Mouse (Mus musculus) adrenal gland, postnatal 10 days (tissue): Measurements from ENCODE around the gene Itga8. TPM values are rescaled to one million over a fixed set of nuclear protein-coding genes. Genes with fewer than 3 reads are reported as not detected.

ENCODE experiments used
- DNase-seq: peaks from one replicate; pipeline ENCODE4 v3.0.0; 2021; ENCODE audit warnings: mixed read lengths
- long read RNA-seq, 2 experiments: library from polyadenylated mRNA; stranded (forward); transcript quantifications; one replicate each; pipeline ENCODE4 v2.0.0; 2021
- total RNA-seq, 2 experiments: library from RNA; stranded (reverse); gene quantifications; 2 replicates each; pipeline ENCODE4 v1.2.3; 2021

Gene Itga8
- 10 to 100 TPM; 21.7 to 24.1 TPM for total RNA-seq
- long read RNA-seq, experiment 1, full-length matches to known transcripts: 2 of 14 reads
- long read RNA-seq, experiment 1, partial matches to known transcripts: 5 of 14 reads
- long read RNA-seq, experiment 1, other reads (novel, unspliced or antisense): 7 of 14 reads
- long read RNA-seq, experiment 2, full-length matches to known transcripts: 7 of 8 reads
- long read RNA-seq, experiment 2, partial matches to known transcripts: 1 of 8 reads
- long read RNA-seq, experiment 2, other reads (novel, unspliced or antisense): 0 of 8 reads

DNA sequence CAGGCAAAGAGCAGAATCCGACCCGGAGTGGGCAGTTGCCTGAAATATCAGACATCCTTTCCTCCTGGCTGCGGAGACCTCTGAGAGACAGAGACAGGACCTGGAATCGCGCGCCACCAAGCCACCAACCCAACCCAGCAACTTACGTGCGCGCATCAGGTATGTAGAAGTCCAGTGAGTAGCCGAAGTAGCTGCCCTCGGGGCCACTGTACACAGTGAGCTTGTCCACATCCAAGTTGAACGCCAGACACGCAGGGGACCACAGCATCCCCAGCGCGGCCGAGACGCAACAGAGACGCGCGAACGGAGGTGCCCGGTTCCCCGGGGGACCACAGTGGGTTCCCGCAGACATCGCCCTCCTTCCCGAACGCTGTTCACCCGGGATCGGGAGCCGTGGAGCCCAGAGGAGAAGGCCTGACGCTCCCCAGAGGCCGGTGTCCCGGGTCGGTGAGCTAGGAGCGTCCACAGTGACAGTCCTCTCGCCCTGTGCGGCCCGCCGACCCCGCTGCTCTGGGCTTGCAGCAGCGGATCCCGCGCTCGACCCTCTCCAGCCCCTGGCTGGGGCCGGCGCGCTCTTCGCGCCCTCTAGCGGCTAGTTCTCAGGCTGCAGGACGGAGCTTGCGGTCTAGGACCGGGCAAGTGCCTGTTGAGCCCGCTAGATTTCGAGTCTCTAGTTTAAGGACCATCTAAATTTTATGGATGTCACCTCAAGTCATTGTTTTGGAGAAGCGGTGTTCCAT is at the start of gene Itga8:
Itga8 (minus strand) TSS at position 492 of the 740 bp plus-strand sequence.
- peak; percentile 92 for DNase-seq

DNA sequence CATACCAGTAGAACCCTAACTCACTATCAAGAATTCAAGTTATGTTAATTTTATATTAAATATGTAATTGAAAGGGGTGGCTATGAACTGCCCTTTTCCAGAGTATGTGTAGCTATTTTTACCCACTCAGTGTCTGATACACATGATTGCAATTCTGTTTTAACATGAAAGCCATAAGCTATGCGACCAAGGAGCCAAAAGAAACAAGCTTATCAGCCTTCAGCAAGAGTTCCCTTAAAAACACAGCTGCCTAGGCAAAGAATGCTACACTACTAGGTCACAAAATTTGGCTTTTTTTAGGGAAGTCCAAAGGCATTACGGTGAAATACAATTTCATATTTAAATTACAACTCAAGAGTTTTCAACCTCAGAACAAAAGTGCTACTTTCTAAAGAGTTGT is 47.2 kb upstream of the Itga8 start:
- no peak for DNase-seq

DNA sequence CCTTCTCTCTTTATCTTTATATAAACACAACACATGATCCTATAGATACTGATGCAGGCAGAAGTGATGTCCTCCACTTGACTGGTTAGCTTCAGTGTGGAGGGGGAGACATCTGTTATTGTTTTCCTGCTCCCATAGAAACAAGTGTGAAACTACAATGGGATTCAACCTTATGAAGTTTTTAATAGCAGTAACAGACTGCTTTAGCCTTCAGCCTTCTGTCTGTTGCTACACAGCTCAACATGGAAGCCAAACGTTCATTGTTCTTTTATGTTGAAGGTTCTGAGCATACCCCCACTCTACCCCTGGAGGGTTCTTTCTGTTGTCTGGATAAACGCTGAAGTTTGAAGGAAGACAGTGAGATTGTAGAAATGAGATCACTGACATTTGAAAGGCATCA is 30.2 kb upstream of the Itga8 start:
- DNase-seq: no peak

DNA sequence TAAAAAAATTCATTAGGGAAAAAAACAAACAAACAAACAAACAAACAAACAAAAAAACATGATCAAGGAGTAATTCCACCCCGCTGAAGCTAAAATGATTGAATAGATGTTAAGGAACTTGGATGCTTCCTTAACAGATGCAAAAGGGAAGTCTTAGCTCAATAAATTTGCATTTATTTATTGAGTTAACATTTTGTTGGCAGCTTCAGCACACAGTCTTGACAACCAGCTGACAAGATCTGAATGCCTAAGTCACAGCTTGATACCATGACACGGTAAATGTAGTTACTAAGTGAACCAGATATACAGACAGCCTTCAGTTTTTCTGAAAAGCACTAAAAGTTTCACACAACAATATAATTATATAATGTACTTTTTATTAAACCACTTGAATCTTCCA is 27.9 kb upstream of the Itga8 start:
- DNase-seq: no peak

DNA sequence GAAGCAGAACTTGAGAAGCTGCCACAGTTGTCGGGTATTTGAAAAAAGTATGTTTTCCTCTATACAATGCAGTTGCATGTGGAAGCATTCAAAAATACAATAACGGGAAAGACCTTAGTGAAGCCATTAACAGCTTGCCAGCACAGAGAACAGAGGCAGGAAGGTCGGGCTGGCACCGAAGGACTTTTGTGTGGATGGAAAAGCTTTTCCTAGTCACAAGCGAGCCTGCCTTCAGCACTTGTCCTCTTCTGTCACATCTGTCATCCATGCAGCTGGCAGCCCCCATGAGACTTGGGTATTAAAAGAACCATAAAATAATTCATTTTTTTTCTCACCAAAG is 27.3 kb upstream of the Itga8 start:
- DNase-seq: no peak

DNA sequence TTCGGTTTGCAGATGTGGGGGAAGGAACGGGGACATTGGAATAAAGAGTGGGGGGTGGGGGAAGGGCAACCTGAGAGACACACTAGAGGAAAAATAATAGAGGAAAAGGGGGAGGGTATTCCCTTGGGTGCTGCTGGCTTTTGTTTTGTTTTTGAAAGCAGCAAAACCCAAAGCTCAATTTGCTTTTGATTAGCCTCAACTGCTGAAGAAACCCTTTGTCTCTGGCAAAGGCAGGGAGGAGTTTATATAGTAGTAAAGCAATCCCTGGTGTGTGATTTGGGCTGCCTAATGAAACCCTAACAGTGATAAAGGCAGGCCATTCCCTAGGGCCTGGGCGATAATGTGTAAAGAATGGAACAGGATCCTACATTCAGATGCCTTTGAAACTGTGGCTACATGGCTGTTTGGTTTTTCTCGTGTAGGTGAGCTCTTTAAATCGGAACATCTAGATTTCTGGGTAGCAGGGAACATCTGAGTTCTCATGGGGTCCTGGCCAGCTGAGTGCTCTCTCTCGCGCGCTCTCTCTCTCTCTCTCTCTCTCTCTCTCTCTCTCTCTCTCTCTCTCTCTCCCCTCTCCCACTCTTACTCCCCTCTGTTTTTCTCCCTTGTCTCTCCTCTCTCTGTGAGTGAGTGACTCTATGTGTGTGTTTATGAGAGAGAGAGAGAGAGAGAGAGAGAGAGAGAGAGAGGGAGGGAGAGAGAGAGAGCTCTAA is 26.8 kb upstream of the Itga8 start:
- no peak for DNase-seq

DNA sequence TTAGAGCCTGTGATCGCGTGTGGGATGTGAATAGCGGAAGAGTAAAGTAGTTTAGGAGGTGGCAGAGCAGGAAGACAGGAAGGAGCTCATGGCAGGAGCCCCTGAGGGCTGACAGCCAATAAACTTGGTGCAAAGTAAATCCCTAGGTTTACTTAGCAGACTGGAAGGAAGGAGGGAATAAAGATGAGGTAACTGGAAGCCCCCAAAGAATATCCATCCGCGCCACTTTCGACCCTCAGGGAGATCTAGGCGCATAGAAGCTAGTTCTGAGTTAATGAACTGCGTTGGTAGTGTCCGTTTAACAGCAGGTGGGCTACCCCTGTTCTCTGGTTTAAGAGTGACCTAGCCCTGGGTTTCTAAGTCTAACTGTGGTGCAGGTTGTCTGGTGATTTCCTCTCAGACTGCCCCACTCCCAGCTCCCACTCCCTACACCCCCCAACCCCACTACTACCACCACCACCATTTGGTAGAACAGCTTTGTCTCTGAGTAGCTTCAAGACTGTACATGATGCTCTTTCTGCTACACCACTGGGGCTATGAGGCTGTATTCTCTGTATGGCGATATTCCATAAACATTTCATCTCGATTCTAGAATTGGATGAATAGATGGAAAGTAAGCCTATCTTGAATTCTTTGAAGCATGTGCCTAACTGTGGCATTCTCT is 26.1 kb upstream of the Itga8 start:
- DNase-seq: no peak

DNA sequence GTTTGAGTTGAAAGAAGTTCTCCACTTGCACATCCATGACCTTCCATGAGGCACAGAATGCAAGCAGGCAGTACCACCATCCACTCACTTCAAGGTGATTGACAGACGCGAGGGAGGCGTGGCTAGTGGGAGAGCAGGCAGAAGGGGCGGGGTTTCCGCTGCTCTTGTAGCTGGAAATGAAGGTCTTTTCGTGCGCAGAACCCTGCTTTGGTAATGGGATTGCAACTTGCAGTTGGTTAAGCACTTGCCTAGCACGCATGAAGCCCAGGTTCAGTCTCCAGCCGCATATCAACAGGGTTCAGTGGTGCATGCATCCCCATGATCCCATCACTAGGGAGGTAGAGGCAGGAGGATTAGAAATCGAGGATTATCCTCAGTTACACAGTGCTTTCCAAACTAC is 25.5 kb upstream of the Itga8 start:
- peak; percentile 61 for DNase-seq

DNA sequence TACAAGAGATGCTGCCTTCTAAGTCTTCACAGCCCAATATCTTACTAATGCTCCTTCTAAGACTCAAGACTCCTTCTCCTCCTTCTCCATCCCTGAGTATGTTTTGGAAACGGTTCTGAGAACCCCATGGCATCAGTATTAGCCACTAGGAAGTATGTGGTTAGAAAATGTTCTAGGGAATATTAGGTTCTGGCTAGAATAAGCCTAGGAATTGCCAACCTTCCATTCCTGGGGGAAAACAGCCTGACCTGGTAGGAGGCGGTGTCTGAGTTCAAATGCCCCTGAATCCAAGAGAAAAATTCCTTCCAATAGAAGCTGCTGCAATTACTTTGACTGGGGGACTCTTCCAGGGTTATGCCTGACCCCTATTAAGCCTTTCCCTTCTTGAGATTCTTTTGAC is 24.1 kb upstream of the Itga8 start:
- no peak for DNase-seq

DNA sequence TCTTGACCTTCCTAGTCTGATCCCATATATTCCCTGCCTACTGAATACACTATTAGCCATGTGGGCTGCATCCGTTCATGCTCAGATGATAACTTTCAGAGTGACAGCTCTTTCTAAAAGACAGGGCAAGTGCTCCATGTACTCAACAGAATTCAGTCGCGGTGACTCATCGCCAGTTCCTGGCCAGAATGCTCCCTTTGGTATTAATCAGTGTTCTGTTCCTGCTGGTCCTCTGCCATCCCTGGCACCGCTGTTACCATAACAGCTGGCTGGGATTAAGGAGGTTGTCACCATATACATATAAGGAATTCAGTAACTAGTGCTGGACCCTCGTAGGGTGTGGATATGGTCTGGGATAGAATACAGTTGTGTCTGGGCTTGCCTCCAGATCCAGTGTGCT is 23.7 kb upstream of the Itga8 start:
- DNase-seq: peak; percentile 71

DNA sequence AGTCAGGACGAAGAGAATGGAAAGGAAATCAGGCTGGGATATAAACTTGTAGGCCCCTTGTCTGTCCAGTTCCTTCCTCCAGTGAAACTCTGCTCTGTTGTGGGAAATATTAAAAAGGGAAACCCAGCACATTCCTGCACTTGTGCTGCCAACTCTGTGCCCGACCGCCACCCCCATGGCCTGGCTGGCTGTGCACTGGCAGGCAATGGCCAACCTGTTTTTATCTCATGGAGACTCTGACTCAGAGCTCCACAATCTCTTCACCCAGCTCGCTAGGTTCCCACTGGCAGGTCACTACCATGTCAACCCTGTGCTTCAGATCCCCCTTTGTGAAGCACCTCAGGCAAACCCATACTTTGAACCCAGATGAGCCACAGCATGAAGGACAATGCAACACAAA is 19.2 kb upstream of the Itga8 start:
- DNase-seq: no peak

DNA sequence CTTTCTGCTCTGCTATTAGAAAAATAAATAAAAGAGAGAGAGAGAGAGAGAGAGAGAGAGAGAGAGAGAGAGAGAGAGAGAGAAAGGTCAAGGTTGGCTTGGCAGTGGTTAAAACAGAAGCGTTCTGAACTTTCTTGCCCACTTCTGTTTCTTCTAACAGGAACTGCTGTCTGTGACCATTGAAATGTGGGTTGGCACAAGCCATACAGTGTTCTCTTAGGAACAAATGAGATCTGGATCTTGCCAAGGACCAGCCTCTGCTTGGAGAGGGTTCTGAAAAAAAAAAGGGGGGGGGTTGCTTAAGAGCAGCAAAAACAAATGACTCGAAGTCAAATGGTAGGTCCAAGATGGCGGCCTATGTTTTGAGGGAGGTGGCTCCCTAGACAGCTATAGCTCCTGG is 17.0 kb upstream of the Itga8 start:
- no peak for DNase-seq

DNA sequence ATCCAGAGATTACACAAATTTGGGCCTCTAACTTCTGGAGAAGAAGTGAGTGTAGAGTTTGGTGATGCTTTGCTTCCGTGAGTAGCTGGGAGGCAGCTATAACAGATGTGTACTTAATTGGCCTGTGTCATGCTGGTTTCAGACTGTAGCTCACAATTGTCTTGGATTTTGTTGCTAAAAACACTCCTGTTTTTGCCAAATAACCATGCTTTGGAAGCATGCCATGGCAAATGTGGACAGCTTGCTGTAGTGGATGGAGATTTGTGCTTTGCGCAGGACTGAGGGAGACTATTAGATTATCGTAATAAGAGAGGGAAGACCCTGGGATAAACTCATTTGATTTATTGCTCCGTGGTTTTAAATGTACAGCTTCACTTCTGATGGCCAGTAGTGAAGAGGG is 16.3 kb upstream of the Itga8 start:
- no peak for DNase-seq

DNA sequence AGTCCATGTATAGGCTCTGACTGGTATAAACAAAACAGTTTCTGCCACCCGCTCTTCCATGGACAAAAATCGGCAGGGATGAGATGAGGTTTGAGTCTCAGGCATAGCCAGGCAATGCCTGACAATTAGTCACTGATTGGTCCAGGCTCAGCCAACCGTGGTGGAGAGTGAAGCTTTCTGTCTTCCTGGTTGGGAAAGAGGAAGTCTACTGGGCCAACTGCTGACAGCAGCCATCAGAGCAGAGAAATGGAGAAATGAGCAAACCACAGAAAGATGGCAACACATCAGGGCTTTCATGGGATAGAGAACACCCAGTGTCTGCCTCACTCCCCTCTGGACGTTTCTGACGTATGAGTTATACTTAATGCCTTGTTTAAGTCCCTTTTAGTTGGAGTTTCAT is 15.6 kb upstream of the Itga8 start:
- DNase-seq: no peak

DNA sequence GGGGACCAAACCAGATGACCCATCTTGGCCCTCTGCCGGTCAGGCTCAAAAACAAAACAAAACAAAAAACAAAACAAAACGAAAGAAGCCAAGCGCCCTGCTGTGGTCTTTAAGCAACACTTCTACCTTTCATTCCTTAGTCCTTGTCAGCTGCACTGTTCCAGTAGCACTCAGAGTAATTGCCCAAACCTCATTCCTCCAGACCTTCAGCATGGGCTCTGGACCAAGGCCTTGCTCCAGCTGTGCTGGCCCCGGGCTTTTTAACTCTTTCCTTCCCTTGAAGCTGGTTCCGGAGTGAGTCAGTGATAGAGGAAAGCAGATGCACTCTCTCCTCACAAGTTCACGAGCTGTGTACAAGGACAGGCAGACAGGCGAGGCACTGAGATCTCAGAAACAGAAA is 14.6 kb upstream of the Itga8 start:
- DNase-seq: peak; percentile 55

DNA sequence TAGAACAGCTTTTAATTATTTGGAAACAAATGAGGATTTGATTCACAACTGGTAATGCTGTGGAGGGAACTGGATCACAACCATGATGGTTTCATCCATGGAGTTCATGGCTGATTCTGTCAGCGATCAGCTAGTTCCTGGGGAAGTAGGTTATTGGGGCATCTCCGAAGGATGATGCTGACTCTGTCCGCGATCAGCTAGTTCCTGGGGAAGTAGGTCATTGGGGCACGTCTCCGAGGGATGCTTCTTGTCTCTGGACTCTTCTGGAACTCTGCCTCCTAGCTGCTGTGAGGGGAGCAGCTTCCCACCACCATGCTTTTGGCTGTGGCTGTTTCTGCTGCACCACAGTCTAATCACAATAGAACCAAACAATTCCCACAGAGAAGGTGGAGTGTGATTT is 12.3 kb upstream of the Itga8 start:
- DNase-seq: no peak

DNA sequence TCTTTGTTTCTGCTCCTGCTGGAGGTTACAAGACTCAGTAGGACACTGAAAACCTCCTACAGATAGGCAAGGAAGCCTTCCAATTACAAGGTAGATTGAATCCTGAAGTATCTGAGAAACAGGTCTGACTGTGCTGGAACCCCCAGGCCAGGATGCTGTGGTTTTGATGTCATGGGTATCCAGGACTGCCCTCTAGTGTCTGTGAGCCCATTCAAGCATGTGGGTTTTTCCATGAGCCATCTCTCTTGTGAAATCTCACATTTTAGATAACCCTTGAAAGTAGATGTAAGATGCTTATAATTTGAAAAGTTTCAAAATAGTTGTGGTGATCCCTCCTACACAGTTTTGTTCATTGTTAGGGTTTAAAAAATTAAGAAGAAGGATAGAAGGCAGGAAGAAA is 6.7 kb upstream of the Itga8 start:
- DNase-seq: no peak

DNA sequence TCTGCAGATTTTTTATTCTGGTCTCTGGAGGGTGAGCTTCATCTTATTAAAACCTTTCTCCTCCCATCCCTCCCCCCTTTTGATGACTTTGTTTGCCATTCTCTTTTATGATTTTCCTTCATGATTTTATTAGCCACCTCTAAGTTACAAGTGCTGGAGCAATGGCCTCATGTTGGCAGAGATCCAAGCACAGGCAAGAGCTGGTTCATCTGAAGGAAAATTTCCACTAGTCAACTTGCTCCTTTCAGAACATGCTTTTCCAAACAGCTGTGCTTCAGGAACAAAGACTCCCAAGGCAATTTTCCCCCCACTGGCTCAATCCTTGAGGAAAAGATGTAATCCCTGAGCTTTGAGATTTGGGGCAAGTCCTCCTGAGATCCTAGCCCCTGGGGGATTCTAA is 5.6 kb upstream of the Itga8 start:
- DNase-seq: no peak

DNA sequence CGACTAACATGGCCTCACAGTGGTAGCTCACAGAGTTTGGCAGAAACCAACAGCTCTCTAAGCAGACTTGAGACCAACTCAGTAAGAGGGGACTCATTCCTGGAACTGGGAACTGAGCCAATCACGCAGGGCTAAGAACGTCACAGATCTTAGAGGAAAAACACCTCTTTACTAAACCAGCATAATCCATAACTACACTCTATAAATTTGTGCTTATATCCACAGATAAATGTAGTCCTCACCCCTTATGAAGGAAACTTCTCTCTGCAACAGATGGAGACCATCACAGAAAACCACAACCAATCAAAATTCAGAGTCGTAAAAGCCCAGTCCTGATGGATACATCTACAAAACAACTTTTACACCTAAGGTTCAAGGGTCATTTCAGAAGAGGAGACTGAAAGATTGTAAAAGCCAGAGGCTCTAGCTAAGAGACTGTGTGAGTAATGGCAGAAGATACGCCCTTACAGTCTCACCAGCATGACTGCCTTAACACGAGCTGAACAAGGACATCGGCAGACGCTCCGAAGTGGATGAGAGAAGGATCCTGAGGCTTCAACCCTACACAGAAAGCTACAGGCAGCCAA is 3.4 kb upstream of the Itga8 start:
- no peak for DNase-seq

DNA sequence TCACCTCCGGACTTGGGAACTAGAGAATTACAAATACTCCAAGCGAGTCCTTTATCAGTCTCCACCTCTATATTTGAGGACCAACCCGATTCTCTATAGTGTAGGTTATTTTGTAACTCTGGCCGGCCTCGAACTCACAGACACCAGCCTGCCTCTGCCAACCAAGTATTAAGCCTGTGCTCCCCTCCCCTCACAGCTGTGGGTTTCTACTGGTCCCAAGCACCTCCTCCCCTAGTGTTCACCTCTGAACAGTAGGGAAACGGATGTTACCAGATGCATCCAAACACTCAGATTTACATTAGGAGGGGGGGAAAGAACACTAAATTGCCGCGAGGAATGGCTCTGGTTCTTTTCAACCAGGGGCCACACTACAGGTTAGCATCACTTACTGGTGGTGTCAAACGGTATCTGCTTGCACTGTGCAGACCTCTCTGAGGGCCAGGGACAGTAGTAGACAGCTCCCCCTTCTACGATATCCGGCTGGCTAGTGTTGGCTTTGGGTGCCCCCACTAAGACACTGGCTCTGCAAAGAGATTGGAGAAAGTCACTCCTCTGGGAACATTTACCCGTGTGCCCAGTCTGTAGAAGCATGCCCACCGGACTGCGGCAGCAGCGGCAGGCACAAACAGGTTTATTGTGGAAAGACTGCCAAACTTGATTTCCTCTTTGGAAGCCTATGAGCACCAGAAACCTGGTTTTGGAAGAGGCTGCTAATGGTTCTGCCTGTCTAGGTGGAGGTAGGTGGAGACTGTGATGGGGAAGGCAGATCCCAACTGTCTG is 1.1 kb downstream of the Itga8 start:
- no peak for DNase-seq

DNA sequence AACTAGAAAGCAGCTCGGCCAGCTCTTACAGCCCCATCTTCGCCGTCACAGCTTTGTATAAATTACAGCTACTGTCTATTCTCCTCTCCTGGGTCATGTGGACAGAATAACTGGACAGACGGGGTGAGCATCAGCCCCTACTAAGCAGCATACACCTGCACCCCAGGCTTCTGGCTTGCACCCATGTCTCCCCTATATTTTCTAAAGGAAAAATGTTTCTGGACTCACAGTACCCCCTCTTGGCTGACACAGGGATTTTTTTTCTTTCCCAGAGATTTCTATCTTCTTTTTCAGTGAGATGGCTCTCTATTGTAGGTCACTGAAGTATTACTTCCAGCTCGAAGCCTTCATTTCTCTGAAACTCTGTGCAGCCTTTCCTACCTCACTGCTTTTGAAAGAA is 4.4 kb downstream of the Itga8 start:
- DNase-seq: no peak

DNA sequence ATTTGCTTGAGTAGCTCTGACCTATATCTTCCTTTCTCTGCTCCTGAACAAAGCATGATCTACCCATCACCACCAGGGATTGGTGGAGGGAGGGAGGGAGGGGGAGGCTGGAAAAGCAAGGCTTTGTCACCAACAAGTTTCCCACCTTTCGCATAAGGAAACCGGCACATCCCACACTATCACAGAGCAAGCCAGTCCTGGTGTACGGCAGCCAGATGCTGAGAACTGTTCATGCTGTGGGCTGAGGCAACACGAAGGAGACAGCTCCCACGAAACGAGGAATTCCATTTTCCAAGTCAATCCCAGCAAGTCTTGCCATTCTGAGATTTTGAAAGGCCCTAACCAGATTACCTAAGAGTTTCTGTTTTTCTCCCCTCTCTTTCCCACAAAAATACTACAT is 6.6 kb downstream of the Itga8 start:
- no peak for DNase-seq
